Mouse (Mus musculus) neural tube, embryonic 14.5 days (tissue): ENCODE data around the gene Ugt1a6a. TPM values are rescaled to one million over a fixed set of nuclear protein-coding genes. Genes with fewer than 3 reads are reported as not detected.

Source experiments
- ATAC-seq: fragments of 200-750 bp; cut with Nextera tagmentation; 2 replicates; pipeline ENCODE4 v1.8.0; 2017; ENCODE audit warnings: low read depth, mild to moderate bottlenecking, moderate TSS enrichment, moderate library complexity
- H3K27ac ChIP-seq: fragments of 300-500 bp; sonication (generic); 2 replicates; pipeline ENCODE4 v1.5.1; 2014; ENCODE audit warnings: low read depth, mild to moderate bottlenecking, control low read depth, low read length, moderate library complexity, mixed read lengths
- H3K27me3 ChIP-seq: fragments of 300-500 bp; sonication (generic); 2 replicates; pipeline ENCODE4 v1.6.1; 2014; ENCODE audit warnings: low read length; ENCODE audit not compliant: control insufficient read depth, insufficient read depth
- H3K36me3 ChIP-seq: fragments of 300-500 bp; sonication (generic); 2 replicates; pipeline ENCODE4 v1.6.1; 2014; ENCODE audit warnings: low read length, mixed read lengths; ENCODE audit not compliant: control insufficient read depth, insufficient read depth
- H3K4me1 ChIP-seq: fragments of 300-500 bp; sonication (generic); 2 replicates; pipeline ENCODE4 v1.6.1; 2014; ENCODE audit warnings: low read length; ENCODE audit not compliant: control insufficient read depth, insufficient read depth
- H3K4me2 ChIP-seq: fragments of 300-500 bp; sonication (generic); 2 replicates; pipeline ENCODE4 v1.6.1; 2014; ENCODE audit warnings: mild to moderate bottlenecking, low read depth, low read length, control low read depth
- H3K4me3 ChIP-seq: fragments of 300-500 bp; sonication (generic); 2 replicates; pipeline ENCODE4 v1.5.1; 2014; ENCODE audit warnings: low read depth, low read length, control low read depth, mixed read lengths
- H3K9ac ChIP-seq: fragments of 300-500 bp; sonication (generic); replicated peaks from 2 replicates; pipeline ENCODE4 v1.6.1; 2014; ENCODE audit warnings: low read depth, mild to moderate bottlenecking, control low read depth, low read length, mixed read lengths
- H3K9me3 ChIP-seq: fragments of 300-500 bp; sonication (generic); 2 replicates; pipeline ENCODE4 v1.6.1; 2016; ENCODE audit warnings: low read length; ENCODE audit not compliant: control insufficient read depth
- WGBS: fragments of 180-500 bp; shearing (Covaris S2); extraction: QIAGEN DNeasy Blood & Tissue Kit; methylation state at CpG from one replicate; pipeline ENCODE4 v1.1.7; 2014; 5-methylcytosine and 5-hydroxymethylcytosine counted together
- polyA plus RNA-seq: library from polyadenylated mRNA; unstranded; fragments of >200 nt; fragmentation: Nextera tagmentation; extraction: Ambion mirVana; gene quantifications from 2 replicates; pipeline ENCODE4 v1.2.1, GENCODE M21; 2014

The Ugt1a6a gene
- polyA plus RNA-seq, 1 experiment from 2014 or later = 0.76 TPM

DNA sequence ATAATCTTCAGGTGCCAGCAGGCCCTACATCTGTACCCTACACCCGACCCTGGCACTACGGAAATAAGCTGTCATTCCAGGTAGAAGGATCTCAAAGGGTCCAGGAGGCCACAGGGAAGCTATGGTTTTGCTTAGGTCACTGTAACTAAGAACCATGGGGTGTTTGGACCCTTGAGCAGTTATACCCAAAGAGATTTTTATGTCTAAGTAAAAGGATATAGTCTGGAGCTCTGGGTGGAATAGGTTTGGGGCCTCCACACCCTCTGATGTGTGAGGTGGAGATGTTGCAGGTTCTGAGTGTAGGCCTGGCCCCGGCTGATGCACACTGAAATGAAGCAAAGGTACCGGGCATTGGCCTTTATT, 99.6 kb downstream of the Ugt1a6a start:
- Histone ChIP-seq H3K9me3 (peaks cover 90% of the 10 kb centered on the region), H3K9ac (no peak overlapping the region), H3K4me3 (no peak overlapping the region), H3K4me2 (no peak overlapping the region), H3K27ac (no peak overlapping the region), H3K36me3 (no peaks in the 10 kb centered on the region), H3K27me3 (no peaks in the 10 kb centered on the region), H3K4me1 (no peaks in the 10 kb centered on the region)
- 66% methylated on average over 4 of the region's 4 CpGs for WGBS
- ATAC-seq = no peak

DNA sequence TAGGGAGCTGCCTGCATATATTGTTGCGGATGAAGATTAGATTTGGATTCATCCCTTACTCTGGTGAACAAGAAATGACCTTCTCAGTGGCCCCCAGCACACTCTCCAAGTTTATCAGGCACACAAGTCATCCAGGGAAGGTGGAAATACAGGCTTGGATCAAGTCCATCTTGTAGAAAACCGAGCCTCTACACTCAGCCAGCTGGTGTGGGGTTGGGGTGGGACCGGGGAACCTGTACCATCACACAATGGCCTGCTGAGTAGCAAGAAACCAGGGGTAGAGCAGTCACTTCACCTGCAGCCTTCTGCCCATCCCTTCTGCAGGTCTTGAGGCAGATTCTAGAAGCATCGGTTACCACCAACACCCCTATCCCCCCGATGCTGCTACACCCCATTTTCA, 100.0 kb downstream of the Ugt1a6a start:
- ATAC-seq = no peak
- H3K4me2 ChIP-seq = no peak overlapping the region
- peaks cover 90% of the 10 kb centered on the region for H3K9me3 ChIP-seq
- WGBS = 45% methylated on average over 5 of the region's 5 CpGs
- no peaks in the 10 kb centered on the region for H3K4me1 ChIP-seq
- H3K27me3 ChIP-seq = no peaks in the 10 kb centered on the region
- no peak overlapping the region for H3K4me3 ChIP-seq
- no peak overlapping the region for H3K27ac ChIP-seq
- no peaks in the 10 kb centered on the region for H3K36me3 ChIP-seq
- H3K9ac ChIP-seq = no peak overlapping the region

DNA sequence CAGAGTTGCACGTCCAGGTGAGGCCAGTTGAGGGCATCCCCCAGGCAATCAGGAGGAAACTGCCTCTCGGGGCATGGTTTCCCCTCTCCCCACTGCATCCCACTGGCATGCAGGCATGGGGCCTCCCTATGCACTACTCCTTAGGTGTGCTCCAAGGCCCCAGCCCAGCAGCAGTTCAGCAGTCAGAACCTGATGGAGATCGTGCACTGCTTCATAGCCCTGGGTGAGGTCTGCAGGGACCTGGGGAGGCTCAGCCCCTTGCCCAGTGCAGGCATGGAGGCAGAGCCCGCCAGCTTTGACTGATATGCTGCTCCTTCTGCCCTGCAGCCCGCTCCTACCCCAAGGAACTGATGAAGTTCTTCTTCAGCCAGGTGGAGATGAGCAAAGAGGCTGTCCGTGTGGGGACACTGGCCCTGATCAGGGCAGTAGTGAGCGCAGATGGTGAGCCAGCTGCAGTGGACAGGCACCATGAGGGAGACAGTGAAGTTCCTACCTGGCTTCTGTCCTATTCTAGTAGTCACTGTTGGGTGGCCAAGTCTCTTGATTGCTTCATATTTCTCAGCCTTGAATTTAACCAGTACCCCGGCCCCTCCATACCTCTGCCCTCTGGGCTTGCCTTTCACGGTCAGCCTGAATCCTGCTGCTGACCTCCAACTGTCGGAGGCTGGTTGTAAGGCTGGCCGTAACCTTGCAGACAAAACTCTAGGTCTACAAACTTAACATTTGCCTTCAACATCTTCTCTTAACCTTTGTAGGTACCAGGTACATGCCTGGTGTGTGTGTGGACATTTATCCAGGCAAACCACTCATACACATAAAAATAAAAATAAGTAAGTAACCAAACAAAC, 100.7 kb downstream of the Ugt1a6a start:
- Histone ChIP-seq H3K27ac (no peak overlapping the region), H3K4me1 (no peaks in the 10 kb centered on the region), H3K9ac (no peak overlapping the region), H3K4me3 (no peak overlapping the region), H3K4me2 (no peak overlapping the region), H3K9me3 (peaks cover 90% of the 10 kb centered on the region), H3K27me3 (no peaks in the 10 kb centered on the region), H3K36me3 (no peaks in the 10 kb centered on the region)
- 67% methylated on average over 11 of the region's 11 CpGs for WGBS
- no peak for ATAC-seq

DNA sequence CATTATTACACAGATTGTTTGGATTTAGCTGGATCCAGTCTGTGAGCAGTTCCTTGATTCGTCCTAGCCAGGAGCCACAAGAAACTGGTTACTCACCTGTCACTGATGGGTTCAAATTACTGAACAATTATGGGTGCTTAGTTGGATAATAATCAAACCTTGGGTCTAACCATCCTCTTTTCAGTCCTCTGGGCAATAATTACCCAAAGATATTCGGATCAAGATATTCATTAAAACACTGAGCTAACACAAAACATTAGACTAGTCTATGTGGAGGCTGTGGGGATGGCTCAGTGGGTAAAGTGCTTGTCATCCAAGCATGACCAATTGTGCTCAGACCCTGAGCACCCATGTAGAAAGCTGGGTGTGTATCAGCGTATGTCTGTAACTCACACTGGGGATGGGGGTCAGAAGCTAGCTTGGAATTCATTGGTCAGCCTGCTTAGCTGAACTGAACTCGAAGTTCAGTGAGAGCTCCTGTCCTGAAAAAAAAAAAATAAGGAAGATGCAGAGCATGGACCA, 101.3 kb downstream of the Ugt1a6a start:
- no peaks in the 10 kb centered on the region for H3K4me1 ChIP-seq
- no peak overlapping the region for H3K4me2 ChIP-seq
- peaks cover 91% of the 10 kb centered on the region for H3K9me3 ChIP-seq
- H3K9ac ChIP-seq = no peak overlapping the region
- H3K4me3 ChIP-seq = no peak overlapping the region
- no peaks in the 10 kb centered on the region for H3K36me3 ChIP-seq
- no peak for ATAC-seq
- H3K27ac ChIP-seq = no peak overlapping the region
- H3K27me3 ChIP-seq = no peaks in the 10 kb centered on the region
- WGBS = 69% methylated on average over 4 of the region's 4 CpGs

DNA sequence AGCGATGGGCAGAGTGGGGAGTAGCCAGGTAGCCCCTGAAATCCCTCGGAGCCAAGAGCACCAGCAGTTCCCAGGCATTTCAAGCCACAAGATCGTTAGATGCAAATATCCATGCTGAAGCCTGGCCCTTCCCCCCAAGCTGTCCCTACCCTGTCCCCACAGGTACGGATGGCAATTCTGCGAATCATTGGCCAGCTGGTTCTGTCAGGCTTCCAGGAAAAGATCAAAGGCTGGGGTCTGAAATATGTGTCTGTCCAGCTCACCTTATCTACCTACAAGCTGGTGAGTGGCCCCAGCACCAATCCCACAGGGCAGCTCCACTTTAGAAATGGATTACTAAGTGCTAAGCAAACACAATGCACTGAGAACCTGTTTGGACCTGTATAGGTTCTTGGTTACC, 102.7 kb downstream of the Ugt1a6a start:
- WGBS = 85% methylated on average over 5 of the region's 5 CpGs
- H3K27me3 ChIP-seq = no peaks in the 10 kb centered on the region
- H3K4me1 ChIP-seq = no peaks in the 10 kb centered on the region
- H3K4me3 ChIP-seq = no peak overlapping the region
- no peak overlapping the region for H3K4me2 ChIP-seq
- H3K27ac ChIP-seq = no peak overlapping the region
- ATAC-seq = no peak
- H3K36me3 ChIP-seq = no peaks in the 10 kb centered on the region
- H3K9ac ChIP-seq = no peak overlapping the region
- H3K9me3 ChIP-seq = peaks cover 88% of the 10 kb centered on the region

DNA sequence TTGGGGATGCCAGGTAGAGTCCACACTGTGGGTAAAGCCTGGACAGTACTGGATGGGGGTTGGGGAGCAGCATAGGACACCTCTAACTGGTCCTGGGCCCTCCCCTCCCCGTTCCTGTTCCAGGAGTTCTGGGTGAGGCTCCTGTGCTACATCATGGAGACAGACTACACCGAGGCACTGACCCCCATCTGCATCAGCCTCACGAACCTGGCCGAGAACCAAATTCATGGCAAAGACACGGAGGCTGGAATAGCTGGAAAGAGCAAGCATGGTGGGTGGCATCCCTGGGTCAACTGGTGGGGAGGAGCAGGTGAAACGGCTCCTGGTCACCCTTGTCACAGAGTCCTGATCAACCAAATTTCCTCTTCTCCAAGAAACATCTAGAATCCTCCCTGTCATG, 104.2 kb downstream of the Ugt1a6a start:
- no peak for ATAC-seq
- WGBS = 76% methylated on average over 6 of the region's 6 CpGs

DNA sequence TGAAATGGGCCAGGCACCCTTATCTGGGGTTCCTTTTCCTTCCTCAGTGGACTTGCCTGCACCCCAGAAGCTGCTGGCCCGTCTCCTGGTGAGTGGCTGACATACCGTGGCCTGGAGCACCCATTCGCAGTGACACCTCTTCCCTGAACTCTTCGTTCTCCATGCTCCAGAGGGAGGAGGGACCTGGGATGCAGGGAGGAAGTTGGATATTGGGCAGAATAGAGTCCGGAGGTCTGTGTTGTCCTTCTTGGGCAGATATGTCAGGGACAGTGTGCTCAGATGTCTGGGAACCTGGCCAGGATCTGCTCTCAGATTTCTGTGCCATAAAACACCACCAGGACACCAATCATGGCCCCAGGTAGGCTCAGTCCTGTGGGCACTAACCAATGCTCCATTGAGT, 105.5 kb downstream of the Ugt1a6a start:
- H3K27me3 ChIP-seq = no peaks in the 10 kb centered on the region
- 73% methylated on average over 5 of the region's 5 CpGs for WGBS
- ATAC-seq = no peak

More for the DNA sequence above, 104.2 kb downstream of the Ugt1a6a start:
- Histone ChIP-seq H3K9ac (no peak overlapping the region), H3K4me1 (no peaks in the 10 kb centered on the region), H3K36me3 (no peaks in the 10 kb centered on the region), H3K9me3 (peaks cover 86% of the 10 kb centered on the region), H3K27ac (no peak overlapping the region), H3K4me2 (no peak overlapping the region), H3K27me3 (no peaks in the 10 kb centered on the region), H3K4me3 (no peak overlapping the region)

DNA sequence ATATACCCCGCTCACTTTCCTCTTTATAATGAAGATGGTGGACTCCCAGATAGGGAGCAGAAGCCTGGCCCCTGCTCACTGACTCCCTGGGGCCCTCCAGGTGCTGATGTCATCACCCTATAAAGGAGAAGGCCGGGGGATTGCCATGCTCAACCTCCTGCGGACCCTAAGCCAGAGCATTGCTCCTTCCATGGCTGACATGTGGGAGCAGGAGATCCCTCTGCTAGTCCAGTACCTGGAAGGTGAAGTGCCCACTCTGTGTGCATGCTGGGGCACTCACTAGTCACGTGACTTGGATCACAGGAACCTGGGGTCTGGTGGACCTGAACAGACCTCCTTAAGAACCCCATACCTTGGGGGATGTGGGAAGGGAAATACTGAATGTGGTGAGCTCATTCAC, 106.0 kb downstream of the Ugt1a6a start:
- H3K9me3 ChIP-seq = peaks cover 85% of the 10 kb centered on the region
- no peaks in the 10 kb centered on the region for H3K27me3 ChIP-seq
- WGBS = 78% methylated on average over 4 of the region's 4 CpGs
- H3K4me3 ChIP-seq = no peak overlapping the region
- no peaks in the 10 kb centered on the region for H3K4me1 ChIP-seq
- H3K27ac ChIP-seq = no peak overlapping the region
- ATAC-seq = no peak; the same call in 1 of the 2 replicates
- H3K4me2 ChIP-seq = no peak overlapping the region
- H3K36me3 ChIP-seq = no peaks in the 10 kb centered on the region
- H3K9ac ChIP-seq = no peak overlapping the region

More for the DNA sequence above, 105.5 kb downstream of the Ugt1a6a start:
- H3K4me1 ChIP-seq = no peaks in the 10 kb centered on the region
- H3K4me3 ChIP-seq = no peak overlapping the region
- H3K9ac ChIP-seq = no peak overlapping the region
- H3K27ac ChIP-seq = no peak overlapping the region
- no peak overlapping the region for H3K4me2 ChIP-seq
- peaks cover 85% of the 10 kb centered on the region for H3K9me3 ChIP-seq
- H3K36me3 ChIP-seq = no peaks in the 10 kb centered on the region

DNA sequence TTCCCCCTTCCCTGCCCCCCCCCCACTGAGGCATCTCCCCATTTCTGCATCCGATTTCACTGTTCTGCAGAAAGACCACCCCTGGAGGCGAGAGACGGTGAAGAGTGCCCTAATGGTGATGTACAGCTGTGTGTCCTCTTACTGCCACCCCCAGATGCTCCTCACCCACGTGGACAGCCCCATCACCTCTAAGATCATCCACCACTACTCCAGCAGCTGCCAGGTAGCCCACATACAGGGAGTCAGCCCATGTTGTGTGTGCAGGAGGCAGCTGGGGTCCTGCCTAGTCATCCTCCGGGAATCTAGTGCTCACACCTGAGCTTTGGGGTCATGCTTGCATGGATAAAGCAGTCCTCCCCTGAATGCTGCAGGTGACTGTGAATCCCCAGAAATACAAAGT, 109.3 kb downstream of the Ugt1a6a start:
- H3K4me2 ChIP-seq = no peak overlapping the region
- no peak overlapping the region for H3K27ac ChIP-seq
- WGBS = 67% methylated on average over 5 of the region's 5 CpGs
- no peak overlapping the region for H3K4me3 ChIP-seq
- H3K9ac ChIP-seq = no peak overlapping the region
- no peaks in the 10 kb centered on the region for H3K36me3 ChIP-seq
- no peaks in the 10 kb centered on the region for H3K4me1 ChIP-seq
- H3K27me3 ChIP-seq = no peaks in the 10 kb centered on the region
- no peak for ATAC-seq
- H3K9me3 ChIP-seq = peaks cover 93% of the 10 kb centered on the region
